Mouse (Mus musculus) left cerebral cortex, adult 9 months (tissue): ENCODE results near the gene Atp6v0c.

Experiments used
- DNase-seq, 2 experiments: peaks; one replicate each; pipeline ENCODE4 v3.0.0; 2022; ENCODE audit warnings: low spot score in 2 of 2

Atp6v0c gene

DNA sequence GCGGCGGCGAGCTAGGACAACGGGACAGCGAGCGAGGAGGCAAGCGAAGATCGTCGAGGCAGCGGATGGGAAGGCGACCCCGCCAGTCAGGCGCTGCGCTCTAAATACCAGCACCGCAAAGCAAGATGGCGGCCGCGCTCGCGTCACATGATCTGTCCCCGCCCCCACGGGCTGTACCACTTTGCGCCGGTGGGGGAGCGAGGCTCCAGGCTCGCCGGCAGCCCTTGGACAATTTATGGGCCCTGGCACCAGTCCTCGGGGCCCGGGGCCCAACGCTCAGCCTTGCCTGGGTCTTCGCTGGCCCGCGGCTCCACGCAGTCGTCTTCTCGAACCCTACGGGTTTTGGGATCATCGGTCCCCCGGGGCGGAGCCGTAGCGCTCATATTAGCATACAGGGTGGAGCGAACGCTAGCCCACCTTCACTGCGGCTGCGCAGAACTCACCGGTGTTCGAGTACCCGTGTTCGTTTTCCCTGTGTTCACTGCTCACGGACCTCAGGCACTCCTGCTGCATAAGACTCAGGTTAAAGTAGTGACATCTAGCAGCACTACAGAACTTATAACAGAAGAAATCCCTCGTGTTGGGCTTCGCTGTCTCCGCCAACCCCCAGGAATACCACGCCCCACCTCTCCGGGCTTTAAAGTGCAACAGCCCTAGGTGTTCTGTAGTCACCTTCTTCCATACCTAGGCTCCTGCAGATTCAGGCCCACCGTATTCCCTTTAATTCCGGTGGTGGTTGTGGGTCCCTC is at the start of gene Atp6v0c:
TSS of gene Atp6v0c (minus strand) at position 386 of the 749 bp plus-strand sequence.
- peak; percentile 87 to 97 for DNase-seq

DNA sequence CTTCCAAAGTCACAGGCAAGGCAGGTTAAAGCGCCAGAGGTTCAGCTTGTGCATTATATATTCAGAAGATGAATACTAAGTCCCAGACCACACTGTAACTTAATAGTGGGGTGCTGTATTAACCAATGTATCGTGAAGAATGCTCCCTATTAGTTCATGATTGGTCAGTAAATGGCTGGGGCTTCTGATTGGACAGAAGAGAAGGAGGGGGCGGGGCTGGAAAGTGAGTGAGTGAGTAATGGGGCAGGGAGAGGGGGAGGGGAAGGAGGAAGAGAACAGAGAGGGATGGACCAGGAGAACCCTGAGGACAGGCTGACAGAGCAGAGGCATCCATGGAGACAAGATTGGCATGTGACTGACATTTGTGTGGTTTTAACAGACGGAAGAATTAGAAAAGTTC is 47.3 kb upstream of the Atp6v0c start:
- DNase-seq: no peak

DNA sequence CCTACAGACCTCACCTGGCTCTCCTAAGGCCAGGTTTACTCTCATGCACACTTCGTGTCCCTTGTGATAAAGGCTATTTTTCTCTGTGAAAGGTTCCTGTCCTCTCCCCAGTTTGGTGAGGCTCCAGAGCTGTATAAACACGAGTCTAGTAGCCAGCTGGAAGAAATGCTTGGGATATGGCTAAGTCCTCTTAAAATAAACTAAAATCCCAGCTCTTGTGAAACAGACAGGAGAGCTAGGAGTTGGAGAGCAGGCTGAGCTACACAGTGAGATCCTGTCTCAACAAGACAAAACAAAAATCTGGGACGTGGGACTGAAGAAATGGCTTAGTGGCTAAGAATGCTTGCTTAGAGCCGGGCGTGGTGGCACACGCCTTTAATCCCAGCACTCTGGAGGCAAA is 43.7 kb upstream of the Atp6v0c start:
- DNase-seq: no peak

DNA sequence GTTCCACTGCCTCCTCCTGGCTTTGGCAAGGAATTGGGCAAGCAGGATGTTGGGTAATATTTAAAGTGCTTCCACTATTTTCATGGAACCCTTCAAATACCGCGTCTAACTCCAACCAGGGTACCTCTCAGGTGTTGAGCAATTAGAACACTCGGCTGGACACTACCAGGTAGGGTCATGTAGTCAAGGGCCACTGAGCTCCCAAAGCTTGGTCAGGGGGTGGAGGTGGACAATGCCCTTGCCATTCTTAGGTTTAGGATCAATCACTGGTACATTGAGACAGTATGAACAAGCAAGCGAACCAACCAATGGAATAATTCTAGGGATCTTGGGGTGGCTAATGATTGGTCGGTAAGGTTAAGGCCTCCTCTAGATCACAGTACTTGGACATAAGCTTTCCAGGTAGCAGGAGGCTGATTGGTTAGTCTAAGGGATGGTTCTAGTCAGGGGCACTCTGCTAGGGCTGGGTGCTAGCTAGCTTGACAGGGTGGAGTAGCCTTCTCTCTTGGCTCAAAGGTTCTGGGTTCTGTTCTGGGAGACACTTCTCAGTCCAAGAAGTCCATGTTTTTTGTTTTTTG is 43.0 kb upstream of the Atp6v0c start:
- DNase-seq: no peak

DNA sequence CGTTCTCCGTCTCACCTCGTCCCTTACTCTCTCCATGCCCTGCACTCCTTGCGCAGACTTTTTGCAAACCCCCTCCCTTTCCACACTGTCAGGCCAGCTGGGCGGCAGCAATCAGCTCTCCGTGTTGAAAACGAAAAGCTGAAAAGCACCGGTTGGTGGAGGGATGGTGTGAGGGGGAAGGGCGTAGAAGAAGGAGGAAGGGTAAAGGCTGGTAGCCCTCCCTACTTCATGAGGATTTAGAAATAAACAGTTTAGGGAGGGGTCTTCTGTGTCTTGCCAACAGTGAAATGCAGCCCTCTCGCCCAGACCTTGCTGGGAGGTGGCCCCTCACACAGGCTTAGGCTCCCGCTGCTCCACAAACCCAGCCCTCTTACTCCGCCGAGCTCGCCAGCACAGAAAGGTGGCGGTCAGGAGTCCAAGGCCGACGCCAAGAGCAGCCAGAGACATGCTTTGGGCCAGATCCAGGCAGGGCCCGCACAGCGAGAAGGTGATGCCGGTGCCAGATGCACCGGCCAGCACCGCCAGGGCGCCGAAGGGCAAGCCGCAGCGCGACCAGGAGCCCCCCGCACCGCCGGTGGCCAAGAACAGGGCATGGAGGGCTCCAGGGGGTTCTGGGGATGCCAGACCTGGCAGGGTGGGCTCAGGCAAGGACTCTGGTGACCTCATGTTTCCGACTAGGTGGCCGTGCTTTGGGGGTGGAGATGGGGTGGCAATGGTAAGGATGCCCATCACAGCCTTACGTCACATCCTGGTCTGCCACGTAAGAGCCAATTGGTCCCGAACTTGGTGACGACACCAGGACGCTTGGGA is 42.3 kb upstream of the Atp6v0c start:
- peak; percentile 81 to 91 for DNase-seq

DNA sequence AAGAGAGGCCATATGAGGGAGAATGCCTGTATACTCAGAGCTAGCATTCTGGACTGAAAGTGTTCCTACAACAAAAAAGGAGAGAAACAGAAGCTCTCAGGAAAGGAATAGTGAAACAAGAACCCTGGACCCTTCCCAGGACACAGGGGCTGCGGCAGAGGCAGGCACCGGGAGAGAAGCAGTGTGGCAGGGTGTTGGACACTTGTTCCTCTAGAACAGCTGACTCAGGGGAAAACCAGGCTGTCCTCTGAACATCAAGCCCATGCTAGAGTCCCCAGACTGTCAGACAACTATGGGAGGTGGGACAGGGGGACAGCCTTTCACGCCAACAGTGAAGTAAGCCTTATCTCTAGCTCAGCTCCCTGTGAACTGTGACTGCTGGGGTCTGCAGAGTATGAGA is 41.1 kb upstream of the Atp6v0c start:
- DNase-seq: no peak

DNA sequence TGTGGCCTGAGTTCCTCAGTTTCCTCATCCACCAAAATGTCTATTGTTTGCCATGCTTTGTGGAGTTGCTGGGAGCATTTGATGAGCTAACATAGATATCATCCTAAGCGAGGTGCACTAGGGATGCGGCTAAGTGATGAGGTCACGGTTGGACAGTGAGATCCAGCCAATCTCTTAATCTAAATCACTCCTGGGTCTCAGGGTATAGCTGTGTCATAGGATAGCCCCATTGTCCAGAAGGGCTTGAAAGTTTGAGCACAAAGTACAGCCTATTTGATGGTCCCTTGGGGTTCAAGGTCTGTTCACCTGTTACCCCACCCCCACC is 40.4 kb upstream of the Atp6v0c start:
- DNase-seq: no peak

DNA sequence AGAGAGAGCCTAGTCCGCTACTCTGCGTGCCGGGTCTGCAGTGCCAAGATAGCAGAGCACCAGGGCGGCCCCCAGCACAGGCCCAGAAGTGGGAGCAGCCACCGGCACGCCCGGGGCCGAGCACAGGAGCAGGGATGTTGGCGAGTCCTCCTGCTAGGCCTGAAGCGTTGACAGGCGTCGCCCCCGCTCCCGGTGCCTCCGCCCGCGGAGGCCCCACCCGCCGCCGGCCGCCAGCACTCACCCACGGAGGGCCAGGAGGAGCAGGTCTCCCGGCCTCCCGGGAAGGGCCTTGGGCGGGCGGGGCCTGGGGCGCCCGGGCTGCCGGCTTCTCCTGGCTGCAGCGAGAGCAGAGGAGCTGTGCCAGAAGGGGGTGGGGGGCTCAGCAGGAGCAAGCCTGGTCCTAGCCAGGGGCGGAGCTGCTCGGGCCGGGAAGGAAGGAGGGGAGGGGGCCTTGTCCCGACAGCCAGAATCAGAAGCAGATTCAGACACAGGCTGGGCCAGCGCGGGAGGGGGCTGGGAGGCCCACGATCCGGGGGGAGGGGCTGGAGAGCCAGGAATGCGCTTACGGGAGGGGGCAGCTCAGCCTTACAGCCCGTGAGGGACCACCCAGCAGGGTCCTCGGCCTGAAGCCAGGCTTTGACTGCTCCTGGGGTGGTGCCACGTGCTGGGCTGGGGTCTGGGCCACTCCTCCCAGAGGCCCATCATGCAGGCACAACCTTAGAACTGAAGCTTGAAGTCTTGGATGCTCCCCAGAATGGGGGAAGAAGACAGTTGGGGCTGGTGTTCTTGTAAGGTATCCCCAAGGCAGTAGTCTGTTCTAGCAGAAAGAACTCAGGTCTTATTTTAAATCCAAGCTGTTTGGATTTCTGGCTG is 39.8 kb upstream of the Atp6v0c start, which contains the start of gene Ntn3:
TSS of gene Ntn3 (minus strand) at position 489 of the 873 bp plus-strand sequence.
- DNase-seq: peak in 1 of 2 experiments; percentile 45

DNA sequence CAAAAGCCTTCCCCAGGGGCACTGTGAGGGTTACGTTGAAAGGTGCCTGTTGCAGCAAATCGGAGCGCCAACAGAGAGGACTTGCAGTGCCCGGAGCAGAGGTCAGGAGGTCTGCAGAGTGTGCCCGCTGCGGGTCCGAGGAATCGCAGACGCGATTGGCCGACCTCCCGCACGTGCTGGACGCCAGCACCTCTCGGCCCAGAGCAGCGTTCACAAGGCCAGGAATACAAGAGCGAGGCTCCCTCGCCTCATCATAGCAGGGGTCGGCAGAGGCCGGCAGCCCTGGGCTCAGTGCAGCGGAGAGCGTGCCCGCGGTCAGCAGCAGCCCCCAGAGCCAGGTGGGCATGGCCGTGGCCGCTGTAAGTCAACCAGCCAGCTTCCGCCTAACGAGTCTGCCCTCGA is 39.1 kb upstream of the Atp6v0c start:
- peak in 1 of 2 experiments; percentile 28 for DNase-seq

DNA sequence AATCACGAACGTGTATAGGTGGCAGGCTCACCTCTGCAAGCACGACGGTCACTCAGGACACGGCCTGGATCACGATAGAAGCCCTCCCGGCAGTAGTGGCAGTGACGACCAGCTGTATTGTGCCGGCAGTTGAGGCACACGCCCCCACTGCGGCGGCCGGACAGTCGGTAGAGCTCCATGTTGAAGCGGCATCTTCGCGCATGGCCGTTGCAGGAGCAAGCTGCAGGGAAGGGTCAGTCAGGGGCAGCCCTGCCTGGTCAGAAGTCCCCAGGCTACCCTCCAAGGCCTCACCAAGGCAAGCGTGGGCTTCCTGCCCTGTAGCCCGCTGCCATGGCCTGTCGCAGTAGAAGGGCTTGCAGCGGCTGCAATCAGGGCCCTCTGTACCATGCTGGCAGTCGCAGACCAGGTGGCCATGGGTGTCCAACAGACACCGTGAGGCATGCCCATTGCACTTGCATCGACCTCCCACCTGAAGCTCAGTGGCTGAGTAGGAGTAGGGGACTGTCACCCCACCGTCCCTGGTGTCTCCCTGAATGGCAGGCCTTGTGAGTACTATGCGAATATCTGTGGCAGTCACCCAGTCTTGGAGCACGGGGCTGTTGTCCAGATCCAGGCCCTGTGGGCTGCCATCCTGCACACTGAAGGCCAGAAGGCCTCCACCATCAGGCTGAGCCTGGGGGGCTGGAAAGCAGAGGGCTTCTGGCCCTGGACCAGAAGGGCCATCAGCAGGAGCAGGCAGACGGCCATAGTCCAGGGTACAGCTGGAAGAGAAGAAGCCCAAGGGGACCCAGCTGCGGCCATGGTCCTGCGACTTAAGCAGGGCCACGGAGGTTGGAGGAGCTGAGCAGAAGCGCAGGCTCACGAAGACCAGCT is 38.5 kb upstream of the Atp6v0c start:
- no peak for DNase-seq

DNA sequence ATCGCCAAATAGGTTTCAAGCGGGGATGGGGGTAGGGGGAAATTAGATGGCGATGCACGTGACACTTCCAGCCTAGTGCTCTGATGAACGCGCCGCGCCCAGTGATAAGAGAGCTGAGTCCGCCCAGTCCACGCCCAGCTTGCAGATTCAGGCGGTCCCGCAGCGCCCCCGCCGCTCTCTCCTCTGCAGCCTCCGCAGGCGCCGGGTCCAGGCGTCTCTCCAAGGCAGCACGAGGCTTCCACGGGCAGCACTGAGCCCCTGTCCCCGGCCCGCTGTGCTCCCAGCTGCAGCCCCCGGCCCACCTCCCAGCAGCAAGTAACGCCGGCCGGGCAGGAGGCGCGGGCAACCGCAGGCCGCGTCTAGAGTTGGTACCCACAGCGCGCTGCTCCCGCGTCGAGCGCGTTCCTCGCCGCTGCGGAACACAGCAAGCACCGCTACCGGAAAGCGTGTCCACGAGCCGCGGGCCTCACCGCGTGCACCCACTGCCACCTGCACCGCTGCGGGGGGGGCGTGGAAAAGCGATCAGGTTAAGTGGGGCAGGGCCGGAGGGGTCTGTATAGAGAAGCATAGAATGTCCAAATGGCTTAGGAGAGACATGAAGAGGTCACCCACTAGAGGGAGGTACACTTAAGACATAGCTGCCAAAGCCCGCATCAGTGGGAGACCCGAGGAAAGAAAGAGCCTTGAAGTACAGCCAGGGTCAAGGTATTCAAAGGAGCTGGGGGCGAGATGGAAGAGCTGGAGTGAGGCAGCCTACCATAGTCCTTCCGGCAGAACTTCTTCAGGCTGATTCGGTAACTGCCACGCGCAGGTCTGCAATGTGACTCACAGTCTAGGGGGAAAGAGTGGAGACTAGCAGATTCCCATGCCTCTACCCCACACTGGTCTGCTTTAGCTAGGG is 37.2 kb upstream of the Atp6v0c start:
- DNase-seq: peak in 1 of 2 experiments; percentile 83

DNA sequence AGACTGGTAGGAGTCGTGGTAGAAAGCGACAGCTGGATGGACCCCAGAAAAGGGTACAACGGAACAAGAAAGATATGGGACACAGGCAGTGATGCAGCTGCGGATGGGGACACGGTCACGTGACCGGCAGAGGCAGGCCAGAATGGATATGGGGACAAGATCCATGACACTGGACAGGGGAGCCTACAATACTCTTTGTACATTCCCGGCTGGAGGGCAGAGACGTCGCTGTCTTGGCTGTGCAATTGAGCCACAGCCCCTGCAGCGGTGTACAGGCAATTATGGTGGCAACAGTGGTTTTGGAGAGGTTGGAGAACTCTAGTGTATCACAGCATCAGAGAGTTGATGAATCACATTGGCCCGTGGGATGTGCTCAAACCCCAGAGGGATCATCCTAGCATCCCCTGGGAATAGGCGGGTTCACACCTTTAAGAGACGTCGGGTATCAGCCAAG is 36.4 kb upstream of the Atp6v0c start:
- no peak for DNase-seq

DNA sequence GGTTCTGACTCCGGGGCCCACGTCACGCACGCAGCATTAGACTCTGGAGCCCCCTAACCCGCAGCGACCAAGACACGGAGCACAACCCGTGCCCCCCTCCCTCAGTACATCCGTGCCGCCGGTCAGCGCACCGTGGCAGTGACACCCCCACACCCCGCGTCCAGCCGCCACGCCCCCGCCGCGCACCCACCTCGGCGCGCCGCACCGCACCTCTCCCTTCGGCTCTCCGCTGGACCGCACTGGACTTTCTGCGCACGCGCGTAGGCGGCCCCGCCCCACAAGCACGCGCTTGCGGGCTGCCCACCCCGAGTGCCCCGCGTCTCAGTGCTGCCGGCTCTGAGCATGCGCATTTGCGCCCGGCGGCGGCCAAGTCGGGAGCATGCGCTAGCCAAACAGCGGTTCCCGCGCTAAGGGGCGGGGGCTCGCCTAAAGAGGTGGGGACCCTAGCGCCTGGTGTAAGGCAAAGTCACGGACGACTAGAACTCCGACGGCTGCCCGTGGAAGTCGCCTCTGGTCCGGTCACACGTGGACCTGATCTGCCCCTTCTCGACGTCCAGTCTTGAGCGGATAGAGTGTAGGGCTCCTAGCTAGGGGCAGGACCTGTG is 35.9 kb upstream of the Atp6v0c start, which contains the start of gene Tbc1d24:
TSS of gene Tbc1d24 (minus strand) at position 279 of the 605 bp plus-strand sequence.
- DNase-seq: peak; percentile 85 to 94

DNA sequence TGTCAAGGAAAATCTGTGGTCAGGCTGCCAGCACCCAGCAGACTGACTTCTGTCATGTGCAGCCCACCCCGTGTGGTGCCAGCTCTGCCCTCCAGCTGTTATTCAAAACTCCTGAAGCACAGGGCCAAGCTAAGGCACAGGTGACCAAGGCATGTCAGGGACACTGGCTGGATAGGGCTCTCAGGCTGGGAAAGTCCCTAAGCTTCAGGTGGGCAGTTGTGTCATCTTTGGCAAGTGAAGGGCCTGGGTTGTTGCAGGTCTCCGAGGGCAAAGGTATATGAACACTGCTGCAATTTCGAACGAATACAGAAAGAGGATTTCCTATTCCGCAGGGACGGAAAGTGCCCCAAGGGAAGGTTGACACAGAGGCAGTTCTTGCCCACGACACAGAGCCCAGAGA is 35.3 kb upstream of the Atp6v0c start:
- peak in 1 of 2 experiments; percentile 23 for DNase-seq

DNA sequence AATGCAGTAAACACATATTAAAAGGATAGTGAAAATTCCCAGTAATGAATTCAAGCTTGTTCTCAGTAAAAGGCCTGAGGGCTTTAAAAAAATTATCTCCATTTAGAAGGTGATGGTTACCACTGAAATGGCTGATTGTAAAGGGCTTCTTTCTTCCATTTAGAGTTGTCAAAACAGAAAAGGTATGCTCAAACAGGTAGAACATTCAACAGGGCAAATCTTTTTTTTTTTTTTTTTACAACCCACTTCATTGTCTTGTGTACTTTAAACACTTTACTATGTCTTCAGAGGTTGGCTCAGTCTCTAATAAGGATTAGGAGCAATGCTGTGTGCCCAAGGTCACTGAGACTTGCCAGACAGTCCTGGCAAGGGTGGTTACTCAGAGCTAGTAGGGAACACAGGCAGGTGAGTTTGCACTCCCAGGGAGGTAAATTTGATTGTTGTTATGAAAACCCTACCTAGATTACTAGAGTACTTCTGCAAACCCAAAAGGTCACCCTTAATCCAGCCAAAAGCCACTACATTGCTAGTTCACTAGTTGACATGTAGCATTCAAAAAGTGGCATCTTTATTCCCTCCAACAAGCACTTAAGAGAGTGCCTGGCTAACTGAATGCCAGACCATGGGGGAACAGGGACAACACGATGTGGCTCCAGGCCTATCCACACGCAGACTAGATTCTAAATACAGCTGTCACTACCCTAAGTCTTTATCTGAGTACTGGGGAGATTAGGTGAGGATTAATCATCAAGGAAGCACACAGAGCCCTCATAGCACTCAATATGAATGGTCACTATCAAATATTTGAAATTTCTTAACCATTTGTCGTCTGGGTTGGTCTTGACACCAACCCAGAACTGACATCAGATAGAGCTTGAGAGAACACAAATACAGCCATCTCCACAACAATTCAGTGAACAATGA is 34.4 kb upstream of the Atp6v0c start:
- DNase-seq: no peak

DNA sequence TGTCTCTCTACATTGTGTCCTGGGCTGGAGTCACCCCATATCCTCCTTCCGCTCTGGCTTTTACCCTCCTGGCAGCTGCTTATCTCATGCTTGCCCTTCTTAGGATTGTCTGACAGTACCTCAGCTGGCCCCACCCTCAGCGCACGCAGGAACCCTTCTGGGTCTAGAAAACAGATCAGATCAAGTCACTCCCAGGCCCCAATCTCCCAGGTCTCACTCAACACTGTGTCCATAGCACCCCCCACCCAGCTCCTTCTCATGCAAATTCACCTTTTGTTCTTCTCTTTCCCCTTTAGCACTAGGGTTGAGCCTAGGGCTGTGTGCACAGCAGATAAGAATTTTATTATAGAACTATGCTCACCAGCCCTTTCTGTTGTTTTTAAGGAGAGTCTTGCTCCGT is 33.6 kb upstream of the Atp6v0c start:
- no peak for DNase-seq

DNA sequence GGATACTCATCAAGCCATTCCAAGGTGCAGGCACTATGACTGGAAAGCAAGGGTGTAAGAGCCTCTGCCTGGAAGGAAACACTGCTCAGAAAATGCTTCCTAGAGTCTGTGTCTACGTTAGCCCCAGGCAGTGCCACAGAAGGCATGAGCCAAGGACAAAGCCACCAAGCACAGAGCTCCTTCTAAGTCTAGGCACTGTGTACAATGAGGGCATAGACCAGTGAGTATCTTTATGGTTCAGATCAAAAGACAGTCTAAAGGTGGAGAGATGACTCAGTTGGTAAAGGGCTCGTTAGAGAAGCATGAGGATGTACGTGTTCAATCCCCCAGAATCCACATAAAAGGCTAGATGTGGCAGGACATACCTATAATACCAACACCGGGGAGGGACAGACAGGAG is 31.6 kb upstream of the Atp6v0c start:
- DNase-seq: no peak

DNA sequence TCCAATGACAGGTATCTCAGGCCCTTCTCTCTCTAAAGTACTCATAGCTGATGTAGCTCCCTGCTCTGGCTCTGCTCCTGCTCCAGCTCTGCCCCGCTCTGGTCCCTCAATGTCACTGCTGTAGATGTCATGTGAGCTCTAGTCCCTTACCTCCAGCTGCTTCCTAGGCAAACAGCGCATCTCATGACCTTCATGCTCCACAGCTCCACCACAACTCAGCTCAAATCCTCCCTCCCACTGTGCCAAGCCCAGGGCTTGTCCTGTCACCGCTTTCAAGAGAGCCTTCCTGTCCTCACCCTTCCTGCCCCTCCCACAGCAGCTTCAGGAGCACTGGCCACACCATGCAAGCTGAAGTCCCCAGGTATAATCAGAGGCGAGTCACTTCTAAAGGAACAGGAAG is 30.2 kb upstream of the Atp6v0c start:
- DNase-seq: no peak
